Mouse (Mus musculus) MEL (cell line): Measurements from ENCODE around the gene Hist3h2a. TPM values are rescaled to one million over a fixed set of nuclear protein-coding genes. Genes with fewer than 3 reads are reported as not detected.
A peak's percentile ranks its signal among the peaks of the same experiment; 100 is the strongest.

ENCODE experiments used
- DNase-seq: peaks from one replicate; pipeline ENCODE4 v3.0.0; 2011; ENCODE audit warnings: low read depth, low spot score
- H3K27ac ChIP-seq: 2 replicates; pipeline ENCODE4 v1.5.1; 2012; ENCODE audit warnings: low read depth, mild to moderate bottlenecking, control low read depth, low read length, moderate library complexity; ENCODE audit not compliant: control insufficient read depth
- H3K27me3 ChIP-seq, 2 experiments: fragments of 150-350 bp in 1 of 2; sonication (generic) in 1 of 2; 2 replicates each; pipeline ENCODE4 v1.6.1; 2012; ENCODE audit warnings: low read length in 2 of 2, mild to moderate bottlenecking in 2 of 2, improper control_type of control experiment in 1 of 2, moderate library complexity in 1 of 2; ENCODE audit not compliant: insufficient read depth in 2 of 2, control insufficient read depth in 1 of 2
- H3K36me3 ChIP-seq, 2 experiments: 2 replicates each; pipeline ENCODE4 v1.6.1; 2012 to 2014; ENCODE audit warnings: low read length in 2 of 2, improper control_type of control experiment in 1 of 2, inconsistent platforms in 1 of 2, mild to moderate bottlenecking in 1 of 2; ENCODE audit not compliant: insufficient read depth in 2 of 2, control insufficient read depth in 1 of 2
- H3K4me1 ChIP-seq, 2 experiments: fragments of 150-350 bp in 1 of 2; sonication (generic) in 1 of 2; 2 replicates each; pipeline ENCODE4 v1.6.1; 2012; ENCODE audit warnings: low read length in 2 of 2, improper control_type of control experiment in 1 of 2, mild to moderate bottlenecking in 1 of 2; ENCODE audit not compliant: insufficient read depth in 2 of 2, control insufficient read depth in 1 of 2
- H3K4me3 ChIP-seq, 2 experiments: fragments of 150-350 bp in 1 of 2; sonication (generic) in 1 of 2; 2 replicates each; pipeline ENCODE4 v1.5.1; 2012; ENCODE audit warnings: low read depth in 2 of 2, low read length in 2 of 2, mild to moderate bottlenecking in 2 of 2, moderate library complexity in 2 of 2, control low read depth in 1 of 2, improper control_type of control experiment in 1 of 2; ENCODE audit not compliant: control insufficient read depth in 1 of 2, insufficient read depth in 1 of 2
- H3K79me2 ChIP-seq: 2 replicates; pipeline ENCODE4 v1.6.1; 2012; ENCODE audit warnings: mild to moderate bottlenecking, low read length, moderate library complexity; ENCODE audit not compliant: control insufficient read depth, poor library complexity, insufficient read depth
- H3K9ac ChIP-seq: 2 replicates; pipeline ENCODE4 v1.6.1; 2012; ENCODE audit warnings: low read depth, mild to moderate bottlenecking, control low read depth, low read length, moderate library complexity; ENCODE audit not compliant: control insufficient read depth, poor library complexity, severe bottlenecking
- H3K9me3 ChIP-seq: fragments of 150-350 bp; sonication (generic); replicated peaks from 2 replicates; pipeline ENCODE4 v1.6.1; 2012; ENCODE audit warnings: mild to moderate bottlenecking, low read length, improper control_type of control experiment, moderate library complexity; ENCODE audit not compliant: insufficient read depth
- BHLHE40 ChIP-seq: IDR thresholded peaks from 2 replicates; pipeline ENCODE4 v1.6.1; 2012; ENCODE audit warnings: low read depth, mild to moderate bottlenecking, inconsistent platforms, low read length, improper control_type of control experiment, borderline replicate concordance
- CTCF ChIP-seq, 3 experiments: IDR thresholded peaks in 2 of 3; conservative IDR thresholded peaks in 1 of 3; 2 replicates each; pipeline ENCODE4 v1.5.1; 2011 to 2012; ENCODE audit warnings: low read length in 3 of 3, low read depth in 2 of 3, mild to moderate bottlenecking in 2 of 3, improper control_type of control experiment in 1 of 3, inconsistent platforms in 1 of 3, mixed read lengths in 1 of 3, moderate library complexity in 1 of 3; ENCODE audit not compliant: control insufficient read depth in 1 of 3, insufficient read depth in 1 of 3, poor library complexity in 1 of 3, severe bottlenecking in 1 of 3
- ELF1 ChIP-seq: IDR thresholded peaks from 2 replicates; pipeline ENCODE4 v1.6.1; 2014; ENCODE audit warnings: low read depth, mild to moderate bottlenecking, inconsistent platforms, low read length, improper control_type of control experiment, moderate library complexity
- GABPA ChIP-seq: IDR thresholded peaks from 2 replicates; pipeline ENCODE4 v1.6.1; 2012; ENCODE audit warnings: low read depth, mild to moderate bottlenecking, inconsistent platforms, low read length, improper control_type of control experiment, moderate library complexity
- HCFC1 ChIP-seq: IDR thresholded peaks from 2 replicates; pipeline ENCODE4 v1.6.1; 2012; ENCODE audit warnings: low read depth, mild to moderate bottlenecking, inconsistent platforms, low read length, improper control_type of control experiment, moderate library complexity
- JUND ChIP-seq: IDR thresholded peaks from 2 replicates; pipeline ENCODE4 v1.6.1; 2011; ENCODE audit warnings: low read depth, mild to moderate bottlenecking, improper control_type of control experiment, low read length
- KAT2A ChIP-seq: conservative IDR thresholded peaks from 2 replicates; pipeline ENCODE4 v1.6.1; 2012; ENCODE audit warnings: low read depth, low read length, improper control_type of control experiment, inconsistent platforms
- MAZ ChIP-seq: IDR thresholded peaks from 2 replicates; pipeline ENCODE4 v1.6.1; 2012; ENCODE audit warnings: low read depth, mild to moderate bottlenecking, inconsistent platforms, low read length, improper control_type of control experiment
- MXI1 ChIP-seq: IDR thresholded peaks from 2 replicates; pipeline ENCODE4 v1.6.1; 2011; ENCODE audit warnings: mild to moderate bottlenecking, low read depth, low read length, improper control_type of control experiment
- MYC ChIP-seq: IDR thresholded peaks from 2 replicates; pipeline ENCODE4 v1.6.1; 2011; ENCODE audit warnings: low read depth, mild to moderate bottlenecking, low read length, improper control_type of control experiment, moderate library complexity
- NELFE ChIP-seq: IDR thresholded peaks from 2 replicates; pipeline ENCODE4 v1.6.1; 2011; ENCODE audit warnings: low read depth, low read length, improper control_type of control experiment
- NRF1 ChIP-seq: IDR thresholded peaks from 2 replicates; pipeline ENCODE4 v1.6.1; 2014; ENCODE audit warnings: low read depth, mild to moderate bottlenecking, inconsistent platforms, low read length, improper control_type of control experiment, moderate library complexity; ENCODE audit not compliant: poor library complexity, insufficient read depth, severe bottlenecking
- POLR2A ChIP-seq, 2 experiments: IDR thresholded peaks; 2 replicates each; pipeline ENCODE4 v1.6.1; 2011 to 2012; ENCODE audit warnings: low read length in 2 of 2, mild to moderate bottlenecking in 2 of 2, control low read depth in 1 of 2, improper control_type of control experiment in 1 of 2, low read depth in 1 of 2, moderate library complexity in 1 of 2; ENCODE audit not compliant: control insufficient read depth in 1 of 2, insufficient read depth in 1 of 2, poor library complexity in 1 of 2
- POLR2AphosphoS2 ChIP-seq: IDR thresholded peaks from 2 replicates; pipeline ENCODE4 v1.6.1; 2011; ENCODE audit warnings: low read length, improper control_type of control experiment
- SIN3A ChIP-seq: IDR thresholded peaks from 2 replicates; pipeline ENCODE4 v1.6.1; 2012; ENCODE audit warnings: low read length, improper control_type of control experiment, inconsistent platforms
- TBP ChIP-seq: IDR thresholded peaks from 2 replicates; pipeline ENCODE4 v1.8.0; 2011; ENCODE audit warnings: low read depth, low read length, improper control_type of control experiment
- TCF12 ChIP-seq: IDR thresholded peaks from 2 replicates; pipeline ENCODE4 v1.6.1; 2014; ENCODE audit warnings: low read depth, mild to moderate bottlenecking, inconsistent platforms, low read length, improper control_type of control experiment, moderate library complexity
- ZMIZ1 ChIP-seq: IDR thresholded peaks from 2 replicates; pipeline ENCODE4 v1.6.1; 2012; ENCODE audit warnings: low read depth, mild to moderate bottlenecking, inconsistent platforms, low read length, improper control_type of control experiment, moderate library complexity
- ZNF384 ChIP-seq: IDR thresholded peaks from 2 replicates; pipeline ENCODE4 v1.6.1; 2012; ENCODE audit warnings: low read depth, mild to moderate bottlenecking, inconsistent platforms, low read length, improper control_type of control experiment
- polyA plus RNA-seq, 2 experiments: library from polyadenylated mRNA; stranded (reverse) in 1 of 2; unstranded in 1 of 2; fragments of >175 nt in 1 of 2; fragments of >200 nt in 1 of 2; gene quantifications; 2 replicates each; pipeline versions ENCODE4 v1.2.1 to v1.2.4; 2012; ENCODE audit warnings: low replicate concordance in 2 of 2, low read depth in 1 of 2; ENCODE audit not compliant: insufficient read length in 2 of 2, insufficient read depth in 1 of 2, missing spikeins in 1 of 2
- total RNA-seq: library from RNA; depleted of rRNA; stranded (reverse); fragments of 300-350 nt; gene quantifications from 2 replicates; pipeline ENCODE4 v1.2.3, GENCODE M21; 2012

The Hist3h2a gene
- total and polyA plus RNA-seq, 3 experiments: 0.42 to 184 TPM; not detected in 1

DNA sequence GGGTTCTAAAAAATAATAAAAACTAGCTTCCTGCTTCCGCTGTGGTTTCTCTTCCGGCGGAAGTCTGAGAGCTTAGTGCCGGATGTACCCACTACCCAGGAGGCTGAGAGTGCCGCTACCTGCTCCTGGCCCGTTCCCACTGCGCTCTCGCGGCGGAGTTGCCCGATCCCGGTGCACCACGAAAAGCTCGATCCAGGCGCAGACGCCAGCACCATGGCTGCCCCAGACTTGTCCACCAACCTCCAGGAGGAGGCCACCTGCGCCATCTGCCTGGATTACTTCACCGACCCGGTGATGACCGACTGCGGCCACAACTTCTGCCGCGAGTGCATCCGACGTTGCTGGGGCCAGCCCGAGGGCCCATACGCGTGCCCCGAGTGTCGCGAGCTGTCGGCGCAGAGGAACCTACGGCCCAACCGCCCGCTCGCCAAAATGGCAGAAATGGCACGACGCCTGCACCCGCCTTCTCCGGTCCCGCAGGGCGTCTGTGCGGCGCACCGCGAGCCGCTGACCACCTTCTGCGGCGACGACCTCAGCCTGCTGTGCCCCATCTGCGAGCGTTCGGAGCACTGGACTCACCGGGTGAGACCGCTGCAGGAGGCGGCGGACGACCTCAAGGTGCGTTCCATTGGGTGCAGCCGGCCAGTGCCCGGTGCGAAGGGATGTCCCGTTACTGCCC is 23.7 kb downstream of the Hist3h2a start, which contains the start of gene Trim11:
TSS of gene Trim11 (plus strand) at position 67 of the 679 bp plus-strand sequence.
- Histone ChIP-seq H3K27me3 (no peaks in the 10 kb centered on the region), H3K27ac (peak within 1 kb of the TSS; percentile 89), H3K4me3 (peak within 1 kb of the TSS; percentile 88 to 97), H3K9me3 (no peaks in the 10 kb centered on the region), H3K9ac (peak within 1 kb of the TSS; percentile 81), H3K79me2 (peaks cover 52% of the 10 kb centered on the region), H3K36me3 (peaks cover 5 to 23% of the 10 kb centered on the region in 2 experiments; a peak in 3 of 4 replicates), H3K4me1 (peaks cover 15 to 18% of the 10 kb centered on the region in 2 experiments)
- peak; percentile 92 for DNase-seq
- TF ChIP-seq ELF1 (peak; percentile 95), ZNF384 (peak; percentile 74), GABPA (0 out of 2 replicates have a peak, but pooled peaks have one; percentile 17), TBP (peak; percentile 91), ZMIZ1 (peak; percentile 83), SIN3A (peak; percentile 93), KAT2A (no peak; the same call in 1 of the 2 replicates), MXI1 (peak; percentile 50), MYC (0 out of 2 replicates have a peak, but pooled peaks have one; percentile 20), POLR2AphosphoS2 (peak; percentile 93; the same call in 1 of the 2 replicates), BHLHE40 (no peak), NRF1 (0 out of 2 replicates have a peak, but pooled peaks have one; percentile 5), CTCF (IDR thresholded peaks at IDR 0.05 in 2 of 3, conservative IDR thresholded peaks at IDR 0.05 in 1 of 3; ENCODE audit: control insufficient read depth in 1 of 3, insufficient read depth in 1 of 3, low read depth in 2 of 3, low read length in 3 of 3, poor library complexity in 1 of 3, severe bottlenecking in 1 of 3) (no peak), NELFE (peak; percentile 96), JUND (no peak), TCF12 (peak; percentile 59; the same call in 1 of the 2 replicates), HCFC1 (peak; percentile 89), MAZ (peak; percentile 30; the same call in 1 of the 2 replicates), POLR2A (IDR thresholded peaks at IDR 0.05; ENCODE audit: control insufficient read depth in 1 of 2, insufficient read depth in 1 of 2, low read depth in 1 of 2, low read length in 2 of 2, poor library complexity in 1 of 2) (peak; percentile 78 to 96)

DNA sequence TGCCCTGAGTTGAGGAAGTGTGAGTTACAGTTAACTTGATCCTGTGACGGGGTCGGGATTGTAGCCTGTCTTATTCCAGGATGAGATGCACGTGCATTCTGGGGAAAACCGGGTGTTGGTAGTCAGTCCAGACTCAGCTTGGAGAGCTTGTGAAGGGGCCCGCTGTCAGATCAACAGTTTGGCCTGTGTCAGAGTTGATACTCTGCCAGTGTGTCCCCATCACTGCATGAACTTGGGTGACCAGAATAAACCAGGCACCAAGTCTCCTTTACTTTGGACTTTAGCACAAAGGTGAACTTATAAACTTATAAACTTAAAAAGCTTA is 24.2 kb downstream of the Hist3h2a start:
- Histone ChIP-seq H3K36me3 (peaks cover 6 to 22% of the 10 kb centered on the region in 2 experiments; a peak in 3 of 4 replicates), H3K9ac (peak overlapping the region; percentile 81), H3K79me2 (peaks cover 53% of the 10 kb centered on the region), H3K4me1 (peaks cover 15 to 18% of the 10 kb centered on the region in 2 experiments), H3K4me3 (peak overlapping the region; percentile 88 to 97), H3K27ac (no peak overlapping the region), H3K27me3 (no peaks in the 10 kb centered on the region), H3K9me3 (no peaks in the 10 kb centered on the region)
- DNase-seq: no peak
- TF ChIP-seq CTCF (IDR thresholded peaks at IDR 0.05 in 2 of 3, conservative IDR thresholded peaks at IDR 0.05 in 1 of 3; ENCODE audit: control insufficient read depth in 1 of 3, insufficient read depth in 1 of 3, low read depth in 2 of 3, low read length in 3 of 3, poor library complexity in 1 of 3, severe bottlenecking in 1 of 3) (no peak), SIN3A (peak; percentile 42; the same call in 1 of the 2 replicates), MYC (0 out of 2 replicates have a peak, but pooled peaks have one; percentile 15)
